Mouse (Mus musculus) forebrain, embryonic 10.5 days (tissue): ENCODE measurements at regions not wholly inside any gene's neighbourhood (a gene's known extent, or its start where the extent isn't known, plus 50 kb on each side); places are given as distances from the start of the nearest gene placed in this dataset.

Experiments
- DNase-seq: peaks from one replicate; pipeline ENCODE4 v3.0.0-alpha.2; 2017; ENCODE audit warnings: low spot score; ENCODE audit errors: extremely low spot score
- H3K27ac ChIP-seq: fragments of 300-500 bp; sonication (generic); 2 replicates; pipeline ENCODE4 v1.5.1; 2016; ENCODE audit warnings: mild to moderate bottlenecking
- H3K27me3 ChIP-seq: fragments of 300-500 bp; sonication (generic); 2 replicates; pipeline ENCODE4 v1.6.1; 2016; ENCODE audit warnings: mild to moderate bottlenecking; ENCODE audit not compliant: poor library complexity, severe bottlenecking
- H3K36me3 ChIP-seq: fragments of 300-500 bp; sonication (generic); replicated peaks from 2 replicates; pipeline ENCODE4 v1.6.1; 2016; ENCODE audit warnings: mild to moderate bottlenecking, moderate library complexity
- H3K4me1 ChIP-seq: fragments of 300-500 bp; sonication (generic); 2 replicates; pipeline ENCODE4 v1.6.1; 2016
- H3K4me3 ChIP-seq: fragments of 300-500 bp; sonication (generic); 2 replicates; pipeline ENCODE4 v1.5.1; 2016; ENCODE audit warnings: mild to moderate bottlenecking, moderate library complexity
- H3K9me3 ChIP-seq: fragments of 300-500 bp; sonication (generic); 2 replicates; pipeline ENCODE4 v1.6.1; 2016; ENCODE audit warnings: mild to moderate bottlenecking, moderate library complexity
- WGBS: fragments of 180-500 bp; shearing (Covaris S2); methylation state at CpG from one replicate; pipeline ENCODE4 v1.1.7; 2016; 5-methylcytosine and 5-hydroxymethylcytosine counted together

- H3K4me1 ChIP-seq: no peaks in the 10 kb centered on the region
- 87% methylated on average over 1 of the region's 1 CpGs for WGBS
- no peaks in the 10 kb centered on the region for H3K36me3 ChIP-seq
- no peak overlapping the region for H3K27ac ChIP-seq
- no peaks in the 10 kb centered on the region for H3K9me3 ChIP-seq
- no peaks in the 10 kb centered on the region for H3K27me3 ChIP-seq
- DNase-seq: no peak
- no peak overlapping the region for H3K4me3 ChIP-seq
These were observed 537.3 kb downstream of the Olfm4 start for GRCm38 (mm10) chr14:80521216-80521615.

GRCm38 (mm10) chr14:80521631-80522030 lies 537.8 kb downstream of the Olfm4 start:
- no peak overlapping the region for H3K4me3 ChIP-seq
- H3K4me1 ChIP-seq: no peaks in the 10 kb centered on the region
- 87% methylated on average over 1 of the region's 1 CpGs for WGBS
- H3K27me3 ChIP-seq: peaks cover 4% of the 10 kb centered on the region
- no peaks in the 10 kb centered on the region for H3K36me3 ChIP-seq
- DNase-seq: no peak
- no peak overlapping the region for H3K27ac ChIP-seq
- H3K9me3 ChIP-seq: no peaks in the 10 kb centered on the region

- Histone ChIP-seq H3K9me3 (no peaks in the 10 kb centered on the region), H3K36me3 (no peaks in the 10 kb centered on the region), H3K4me3 (no peak overlapping the region), H3K27me3 (peaks cover 9% of the 10 kb centered on the region), H3K4me1 (0 out of 2 replicates have a peak, but pooled peaks cover under 1% of the 10 kb centered on the region), H3K27ac (no peak overlapping the region)
- WGBS: 91% methylated on average over 3 of the region's 3 CpGs
- no peak for DNase-seq
These were observed 538.7 kb downstream of the Olfm4 start for GRCm38 (mm10) chr14:80522536-80522935.

GRCm38 (mm10) chr14:80528419-80529028 lies 544.6 kb downstream of the Olfm4 start:
- DNase-seq: no peak
- H3K4me1 ChIP-seq: peaks cover 19% of the 10 kb centered on the region; the same call in 1 of the 2 replicates
- H3K9me3 ChIP-seq: no peaks in the 10 kb centered on the region
- 31% methylated on average over 9 of the region's 9 CpGs for WGBS
- H3K36me3 ChIP-seq: no peaks in the 10 kb centered on the region
- H3K4me3 ChIP-seq: no peak overlapping the region
- H3K27me3 ChIP-seq: peaks cover 17% of the 10 kb centered on the region
- no peak overlapping the region for H3K27ac ChIP-seq

GRCm38 (mm10) chr14:80536044-80536745 lies 552.3 kb downstream of the Olfm4 start:
- Histone ChIP-seq H3K27ac (no peak overlapping the region; the same call in 1 of the 2 replicates), H3K36me3 (no peaks in the 10 kb centered on the region), H3K9me3 (no peaks in the 10 kb centered on the region), H3K4me1 (peaks cover 14% of the 10 kb centered on the region), H3K4me3 (no peak overlapping the region), H3K27me3 (peaks cover 6% of the 10 kb centered on the region; the same call in 1 of the 2 replicates)
- no peak for DNase-seq
- 32% methylated on average over 7 of the region's 7 CpGs for WGBS

- Histone ChIP-seq H3K27me3 (no peaks in the 10 kb centered on the region), H3K36me3 (no peaks in the 10 kb centered on the region), H3K4me3 (no peak overlapping the region), H3K9me3 (no peaks in the 10 kb centered on the region), H3K27ac (no peak overlapping the region), H3K4me1 (no peaks in the 10 kb centered on the region)
- 80% methylated on average over 11 of the region's 11 CpGs for WGBS
- no peak for DNase-seq
These were observed 576.1 kb downstream of the Olfm4 start for GRCm38 (mm10) chr14:80559950-80560349.
